Mouse (Mus musculus): ENCODE measurements at regions not wholly inside any gene's neighbourhood (a gene's known extent, or its start where the extent isn't known, plus 50 kb on each side); places are given as distances from the start of the nearest gene placed in this dataset.

DNA sequence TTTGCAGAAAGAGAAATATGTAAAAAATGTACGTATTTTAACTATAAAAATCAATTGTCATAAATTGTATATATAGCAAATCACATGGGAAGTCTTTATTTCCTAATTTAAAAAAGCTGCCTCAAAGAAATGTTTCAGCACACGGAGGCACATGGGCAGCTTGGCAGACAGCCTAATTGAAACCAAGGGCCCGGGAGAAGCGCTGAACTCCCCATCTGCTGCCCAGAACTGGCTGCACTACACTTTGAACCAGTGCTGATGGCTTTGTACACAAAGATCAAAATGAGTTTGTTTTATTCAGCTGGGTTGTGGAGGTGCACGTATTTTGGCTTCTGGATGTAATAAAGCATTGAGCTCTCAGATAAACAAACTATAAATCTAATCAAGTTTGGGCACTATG is 100.2 kb upstream of the Rspo3 start:
- H3K36me3 ChIP-seq = no peaks in the 10 kb centered on the region
- H3K9me3 ChIP-seq (replicated peaks) = no peaks in the 10 kb centered on the region
- H3K4me2 ChIP-seq = no peak overlapping the region
- no peaks in the 10 kb centered on the region for H3K4me1 ChIP-seq (replicated peaks)
- H3K9ac ChIP-seq = no peak overlapping the region
- H3K27me3 ChIP-seq (replicated peaks) = no peaks in the 10 kb centered on the region
- no peak overlapping the region for H3K27ac ChIP-seq (ENCODE audit: poor library complexity, severe bottlenecking)
- WGBS = 66% methylated on average over 5 of the region's 5 CpGs
- H3K4me3 ChIP-seq = no peak overlapping the region
- no peak for ATAC-seq (ENCODE audit: insufficient number of reproducible peaks, low FRiP score)

DNA sequence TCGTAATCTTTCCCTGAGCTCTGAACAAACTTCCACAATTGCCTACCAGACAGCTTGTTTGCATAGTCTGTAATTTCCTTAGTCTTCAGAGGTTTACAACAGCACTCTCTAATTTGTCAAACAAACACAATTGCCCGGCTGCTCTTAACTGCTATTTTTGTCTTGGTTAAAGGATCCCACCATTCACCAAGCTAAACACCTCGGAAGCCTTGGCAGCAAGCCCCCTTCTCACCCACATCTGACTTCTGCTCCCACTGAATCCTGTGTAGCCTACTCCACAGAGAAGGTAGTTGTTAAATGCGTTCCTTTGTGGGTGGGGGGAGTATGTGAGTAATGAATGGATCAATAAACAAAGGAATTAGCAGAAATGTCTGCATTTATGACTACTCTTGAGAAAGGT is 59.8 kb upstream of the Rspo3 start:
- H3K9me3 ChIP-seq (replicated peaks) = no peaks in the 10 kb centered on the region
- no peak for ATAC-seq (ENCODE audit: insufficient number of reproducible peaks, low FRiP score)
- H3K9ac ChIP-seq = no peak overlapping the region
- 50% methylated on average over 4 of the region's 4 CpGs for WGBS
- H3K27ac ChIP-seq (ENCODE audit: poor library complexity, severe bottlenecking) = no peak overlapping the region
- H3K4me2 ChIP-seq = no peak overlapping the region
- H3K27me3 ChIP-seq (replicated peaks) = no peaks in the 10 kb centered on the region
- no peaks in the 10 kb centered on the region for H3K36me3 ChIP-seq
- no peaks in the 10 kb centered on the region for H3K4me1 ChIP-seq (replicated peaks)
- H3K4me3 ChIP-seq = no peak overlapping the region

DNA sequence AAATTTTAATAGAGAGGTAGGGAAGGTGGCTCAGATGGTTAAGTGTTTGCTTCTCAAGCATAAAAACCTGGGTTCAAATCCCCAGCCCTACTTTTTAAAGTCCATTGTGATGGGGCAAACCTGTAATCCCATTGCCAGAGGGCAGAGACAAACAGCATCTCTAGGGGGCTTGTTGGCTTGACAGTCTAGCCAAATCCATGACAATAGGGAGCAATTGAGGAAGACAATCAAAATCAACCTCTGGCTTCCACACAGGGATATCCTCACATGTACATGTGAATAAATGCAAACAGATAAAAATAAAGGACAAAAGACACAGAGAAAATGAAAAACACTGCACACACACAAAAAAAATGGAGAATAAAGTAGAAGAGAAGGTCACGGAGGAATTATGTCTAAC is 59.3 kb upstream of the Rspo3 start:
- H3K27ac ChIP-seq (ENCODE audit: poor library complexity, severe bottlenecking) = no peak overlapping the region
- ATAC-seq (ENCODE audit: insufficient number of reproducible peaks, low FRiP score) = no peak
- no peaks in the 10 kb centered on the region for H3K9me3 ChIP-seq (replicated peaks)
- H3K4me1 ChIP-seq (replicated peaks) = no peaks in the 10 kb centered on the region
- WGBS = 68% methylated on average over 1 of the region's 1 CpGs
- no peak overlapping the region for H3K4me3 ChIP-seq
- H3K9ac ChIP-seq = no peak overlapping the region
- H3K27me3 ChIP-seq (replicated peaks) = no peaks in the 10 kb centered on the region
- no peak overlapping the region for H3K4me2 ChIP-seq
- H3K36me3 ChIP-seq = no peaks in the 10 kb centered on the region

DNA sequence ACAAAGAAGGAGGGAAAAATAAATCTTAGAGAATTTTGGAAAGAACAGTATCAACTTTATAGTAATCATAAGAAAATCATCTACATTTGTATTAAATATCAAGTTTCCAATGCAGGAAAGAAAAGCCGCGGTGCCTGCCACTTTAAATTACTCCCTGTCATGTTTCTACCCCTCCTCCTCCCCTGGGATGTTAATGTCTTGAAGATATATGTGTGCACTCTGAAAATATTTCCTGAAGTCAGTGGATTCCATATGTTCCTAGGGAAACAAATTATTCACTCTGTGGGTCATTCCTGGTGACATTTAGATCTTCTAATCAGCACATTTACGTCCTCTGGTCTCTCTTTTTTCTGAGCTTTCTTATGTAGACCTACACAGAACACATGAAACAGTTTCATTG is 57.2 kb upstream of the Rspo3 start:
- H3K9ac ChIP-seq = no peak overlapping the region
- H3K36me3 ChIP-seq = no peaks in the 10 kb centered on the region
- no peak overlapping the region for H3K4me3 ChIP-seq
- 72% methylated on average over 3 of the region's 3 CpGs for WGBS
- no peaks in the 10 kb centered on the region for H3K27me3 ChIP-seq (replicated peaks)
- H3K27ac ChIP-seq (ENCODE audit: poor library complexity, severe bottlenecking) = no peak overlapping the region
- ATAC-seq (ENCODE audit: insufficient number of reproducible peaks, low FRiP score) = no peak
- H3K4me1 ChIP-seq (replicated peaks) = no peaks in the 10 kb centered on the region
- H3K9me3 ChIP-seq (replicated peaks) = no peaks in the 10 kb centered on the region
- H3K4me2 ChIP-seq = no peak overlapping the region

DNA sequence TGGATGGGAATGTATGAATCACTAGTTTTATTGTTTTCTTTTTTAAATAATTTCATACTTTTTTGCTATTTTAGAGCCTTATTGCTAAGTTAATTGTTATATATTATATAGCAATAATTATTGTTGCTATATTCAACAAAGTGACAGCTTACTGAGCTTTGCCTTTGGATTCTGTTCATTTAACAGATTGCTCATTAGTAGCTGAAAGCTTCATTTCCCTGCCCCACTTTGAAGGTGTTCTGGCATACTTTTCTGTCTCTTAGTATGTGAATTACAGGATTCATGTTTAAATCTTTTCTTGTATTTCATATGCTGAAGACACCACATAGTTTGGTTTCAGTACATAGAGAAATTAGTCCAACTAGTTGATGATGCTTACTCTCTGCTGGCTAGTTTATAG is 54.5 kb upstream of the Rspo3 start:
- H3K27me3 ChIP-seq (replicated peaks) = no peaks in the 10 kb centered on the region
- H3K4me2 ChIP-seq = no peak overlapping the region
- H3K27ac ChIP-seq (ENCODE audit: poor library complexity, severe bottlenecking) = no peak overlapping the region
- H3K9ac ChIP-seq = no peak overlapping the region
- H3K4me3 ChIP-seq = no peak overlapping the region
- ATAC-seq (ENCODE audit: insufficient number of reproducible peaks, low FRiP score) = no peak
- H3K9me3 ChIP-seq (replicated peaks) = no peaks in the 10 kb centered on the region
- no peaks in the 10 kb centered on the region for H3K4me1 ChIP-seq (replicated peaks)
- no peaks in the 10 kb centered on the region for H3K36me3 ChIP-seq

DNA sequence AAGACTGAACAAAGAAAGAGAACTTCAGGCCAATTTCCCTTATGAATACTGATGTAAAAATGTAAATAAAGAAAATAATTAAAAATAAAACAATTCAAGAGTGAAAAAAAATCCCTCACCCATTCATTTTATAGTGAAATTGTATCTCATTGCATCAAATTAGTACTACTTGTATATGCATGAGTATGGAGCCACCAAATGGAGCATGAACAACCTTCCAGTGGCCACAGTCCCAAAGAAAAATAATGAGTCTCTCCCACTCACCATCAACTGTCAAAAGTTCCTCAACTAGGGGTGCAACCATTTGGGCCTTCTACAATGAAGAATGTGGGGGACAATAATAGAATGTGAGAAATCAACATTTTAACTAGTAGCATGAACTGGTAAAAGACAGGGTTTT is 54.1 kb upstream of the Rspo3 start:
- Histone ChIP-seq H3K36me3 (no peaks in the 10 kb centered on the region), H3K4me1 (replicated peaks) (no peaks in the 10 kb centered on the region), H3K9ac (no peak overlapping the region), H3K4me3 (no peak overlapping the region), H3K27ac (ENCODE audit: poor library complexity, severe bottlenecking) (no peak overlapping the region), H3K27me3 (replicated peaks) (no peaks in the 10 kb centered on the region), H3K4me2 (no peak overlapping the region), H3K9me3 (replicated peaks) (no peaks in the 10 kb centered on the region)
- no peak for ATAC-seq (ENCODE audit: insufficient number of reproducible peaks, low FRiP score)
